Mouse (Mus musculus) ES-Bruce4 (cell line): ENCODE measurements at regions not wholly inside any gene's neighbourhood (a gene's known extent, or its start where the extent isn't known, plus 50 kb on each side); places are given as distances from the start of the nearest gene placed in this dataset.
A peak's percentile ranks its signal among the peaks of the same experiment; 100 is the strongest.

Experiments used
- CTCF ChIP-seq: IDR thresholded peaks from one replicate; pipeline ENCODE4 v1.8.1; 2011; ENCODE audit warnings: low read depth, low read length
- EP300 ChIP-seq: IDR thresholded peaks from 2 replicates; pipeline ENCODE4 v1.6.1; 2011; ENCODE audit warnings: low read depth, low read length; ENCODE audit not compliant: insufficient read depth
- POLR2A ChIP-seq: IDR thresholded peaks from one replicate; pipeline ENCODE4 v1.8.1; 2011; ENCODE audit warnings: low read length; ENCODE audit not compliant: insufficient read depth

GRCm38 (mm10) chr2:116979561-116980391 is 101.3 kb downstream of the Tmco5 start:
- TF ChIP-seq POLR2A (no peak), CTCF (no peak), EP300 (peak; percentile 89)
